Mouse (Mus musculus) MEL (cell line): Measurements from ENCODE around the gene Serpinb9. TPM values are rescaled to one million over a fixed set of nuclear protein-coding genes. Genes with fewer than 3 reads are reported as not detected.

ENCODE experiments used
- DNase-seq: peaks from one replicate; pipeline ENCODE4 v3.0.0; 2011; ENCODE audit warnings: low read depth, low spot score
- H3K27ac ChIP-seq: 2 replicates; pipeline ENCODE4 v1.5.1; 2012; ENCODE audit warnings: low read depth, mild to moderate bottlenecking, control low read depth, low read length, moderate library complexity; ENCODE audit not compliant: control insufficient read depth
- H3K27me3 ChIP-seq, 2 experiments: fragments of 150-350 bp in 1 of 2; sonication (generic) in 1 of 2; 2 replicates each; pipeline ENCODE4 v1.6.1; 2012; ENCODE audit warnings: low read length in 2 of 2, mild to moderate bottlenecking in 2 of 2, improper control_type of control experiment in 1 of 2, moderate library complexity in 1 of 2; ENCODE audit not compliant: insufficient read depth in 2 of 2, control insufficient read depth in 1 of 2
- H3K36me3 ChIP-seq, 2 experiments: 2 replicates each; pipeline ENCODE4 v1.6.1; 2012 to 2014; ENCODE audit warnings: low read length in 2 of 2, improper control_type of control experiment in 1 of 2, inconsistent platforms in 1 of 2, mild to moderate bottlenecking in 1 of 2; ENCODE audit not compliant: insufficient read depth in 2 of 2, control insufficient read depth in 1 of 2
- H3K4me1 ChIP-seq, 2 experiments: fragments of 150-350 bp in 1 of 2; sonication (generic) in 1 of 2; 2 replicates each; pipeline ENCODE4 v1.6.1; 2012; ENCODE audit warnings: low read length in 2 of 2, improper control_type of control experiment in 1 of 2, mild to moderate bottlenecking in 1 of 2; ENCODE audit not compliant: insufficient read depth in 2 of 2, control insufficient read depth in 1 of 2
- H3K4me3 ChIP-seq, 2 experiments: fragments of 150-350 bp in 1 of 2; sonication (generic) in 1 of 2; 2 replicates each; pipeline ENCODE4 v1.5.1; 2012; ENCODE audit warnings: low read depth in 2 of 2, low read length in 2 of 2, mild to moderate bottlenecking in 2 of 2, moderate library complexity in 2 of 2, control low read depth in 1 of 2, improper control_type of control experiment in 1 of 2; ENCODE audit not compliant: control insufficient read depth in 1 of 2, insufficient read depth in 1 of 2
- H3K79me2 ChIP-seq: 2 replicates; pipeline ENCODE4 v1.6.1; 2012; ENCODE audit warnings: mild to moderate bottlenecking, low read length, moderate library complexity; ENCODE audit not compliant: control insufficient read depth, poor library complexity, insufficient read depth
- H3K9ac ChIP-seq: 2 replicates; pipeline ENCODE4 v1.6.1; 2012; ENCODE audit warnings: low read depth, mild to moderate bottlenecking, control low read depth, low read length, moderate library complexity; ENCODE audit not compliant: control insufficient read depth, poor library complexity, severe bottlenecking
- H3K9me3 ChIP-seq: fragments of 150-350 bp; sonication (generic); replicated peaks from 2 replicates; pipeline ENCODE4 v1.6.1; 2012; ENCODE audit warnings: mild to moderate bottlenecking, low read length, improper control_type of control experiment, moderate library complexity; ENCODE audit not compliant: insufficient read depth
- CHD1 ChIP-seq: IDR thresholded peaks from 2 replicates; pipeline ENCODE4 v1.6.1; 2012; ENCODE audit warnings: low read depth, mild to moderate bottlenecking, inconsistent platforms, low read length, improper control_type of control experiment
- CHD2 ChIP-seq: IDR thresholded peaks from 2 replicates; pipeline ENCODE4 v1.6.1; 2011; ENCODE audit warnings: low read length, improper control_type of control experiment
- CTCF ChIP-seq, 3 experiments: IDR thresholded peaks in 2 of 3; conservative IDR thresholded peaks in 1 of 3; 2 replicates each; pipeline ENCODE4 v1.5.1; 2011 to 2012; ENCODE audit warnings: low read length in 3 of 3, low read depth in 2 of 3, mild to moderate bottlenecking in 2 of 3, improper control_type of control experiment in 1 of 3, inconsistent platforms in 1 of 3, mixed read lengths in 1 of 3, moderate library complexity in 1 of 3; ENCODE audit not compliant: control insufficient read depth in 1 of 3, insufficient read depth in 1 of 3, poor library complexity in 1 of 3, severe bottlenecking in 1 of 3
- ETS1 ChIP-seq: IDR thresholded peaks from 2 replicates; pipeline ENCODE4 v1.6.1; 2012; ENCODE audit warnings: low read depth, mild to moderate bottlenecking, inconsistent platforms, low read length, improper control_type of control experiment, moderate library complexity
- GABPA ChIP-seq: IDR thresholded peaks from 2 replicates; pipeline ENCODE4 v1.6.1; 2012; ENCODE audit warnings: low read depth, mild to moderate bottlenecking, inconsistent platforms, low read length, improper control_type of control experiment, moderate library complexity
- GATA1 ChIP-seq: IDR thresholded peaks from 2 replicates; pipeline ENCODE4 v1.6.1; 2011; ENCODE audit warnings: low read depth, low read length, improper control_type of control experiment
- HCFC1 ChIP-seq: IDR thresholded peaks from 2 replicates; pipeline ENCODE4 v1.6.1; 2012; ENCODE audit warnings: low read depth, mild to moderate bottlenecking, inconsistent platforms, low read length, improper control_type of control experiment, moderate library complexity
- JUND ChIP-seq: IDR thresholded peaks from 2 replicates; pipeline ENCODE4 v1.6.1; 2011; ENCODE audit warnings: low read depth, mild to moderate bottlenecking, improper control_type of control experiment, low read length
- KAT2A ChIP-seq: conservative IDR thresholded peaks from 2 replicates; pipeline ENCODE4 v1.6.1; 2012; ENCODE audit warnings: low read depth, low read length, improper control_type of control experiment, inconsistent platforms
- MAX ChIP-seq: IDR thresholded peaks from 2 replicates; pipeline ENCODE4 v1.6.1; 2011; ENCODE audit warnings: low read length, improper control_type of control experiment
- MEF2A ChIP-seq: IDR thresholded peaks from 2 replicates; pipeline ENCODE4 v1.6.1; 2014; ENCODE audit warnings: low read depth, mild to moderate bottlenecking, inconsistent platforms, low read length, improper control_type of control experiment; ENCODE audit not compliant: poor library complexity, insufficient replicate concordance, severe bottlenecking; ENCODE audit errors: extremely low read depth
- MYB ChIP-seq: IDR thresholded peaks from 2 replicates; pipeline ENCODE4 v1.6.1; 2011; ENCODE audit warnings: mild to moderate bottlenecking, low read depth, low read length, improper control_type of control experiment
- MYC ChIP-seq: IDR thresholded peaks from 2 replicates; pipeline ENCODE4 v1.6.1; 2011; ENCODE audit warnings: low read depth, mild to moderate bottlenecking, low read length, improper control_type of control experiment, moderate library complexity
- NELFE ChIP-seq: IDR thresholded peaks from 2 replicates; pipeline ENCODE4 v1.6.1; 2011; ENCODE audit warnings: low read depth, low read length, improper control_type of control experiment
- NRF1 ChIP-seq: IDR thresholded peaks from 2 replicates; pipeline ENCODE4 v1.6.1; 2014; ENCODE audit warnings: low read depth, mild to moderate bottlenecking, inconsistent platforms, low read length, improper control_type of control experiment, moderate library complexity; ENCODE audit not compliant: poor library complexity, insufficient read depth, severe bottlenecking
- POLR2A ChIP-seq, 2 experiments: IDR thresholded peaks; 2 replicates each; pipeline ENCODE4 v1.6.1; 2011 to 2012; ENCODE audit warnings: low read length in 2 of 2, mild to moderate bottlenecking in 2 of 2, control low read depth in 1 of 2, improper control_type of control experiment in 1 of 2, low read depth in 1 of 2, moderate library complexity in 1 of 2; ENCODE audit not compliant: control insufficient read depth in 1 of 2, insufficient read depth in 1 of 2, poor library complexity in 1 of 2
- POLR2AphosphoS2 ChIP-seq: IDR thresholded peaks from 2 replicates; pipeline ENCODE4 v1.6.1; 2011; ENCODE audit warnings: low read length, improper control_type of control experiment
- POLR2AphosphoS5 ChIP-seq: IDR thresholded peaks from 2 replicates; pipeline ENCODE4 v1.6.1; 2012; ENCODE audit warnings: low read depth, borderline replicate concordance, mild to moderate bottlenecking, inconsistent platforms, low read length, moderate library complexity, mixed read lengths
- RAD21 ChIP-seq: IDR thresholded peaks from 2 replicates; pipeline ENCODE4 v1.6.1; 2011; ENCODE audit warnings: mild to moderate bottlenecking, low read depth, low read length, improper control_type of control experiment
- RCOR1 ChIP-seq: IDR thresholded peaks from 2 replicates; pipeline ENCODE4 v1.6.1; 2012; ENCODE audit warnings: low read depth, mild to moderate bottlenecking, inconsistent platforms, low read length, improper control_type of control experiment
- TAL1 ChIP-seq: IDR thresholded peaks from 2 replicates; pipeline ENCODE4 v1.6.1; 2012; ENCODE audit warnings: mild to moderate bottlenecking, inconsistent platforms, low read length, moderate library complexity, mixed read lengths
- TCF12 ChIP-seq: IDR thresholded peaks from 2 replicates; pipeline ENCODE4 v1.6.1; 2014; ENCODE audit warnings: low read depth, mild to moderate bottlenecking, inconsistent platforms, low read length, improper control_type of control experiment, moderate library complexity
- UBTF ChIP-seq: IDR thresholded peaks from 2 replicates; pipeline ENCODE4 v1.6.1; 2012; ENCODE audit warnings: low read depth, mild to moderate bottlenecking, inconsistent platforms, low read length, improper control_type of control experiment, moderate library complexity, borderline replicate concordance; ENCODE audit not compliant: insufficient read depth
- USF1 ChIP-seq: IDR thresholded peaks from 2 replicates; pipeline ENCODE4 v1.6.1; 2014; ENCODE audit warnings: low read depth, mild to moderate bottlenecking, inconsistent platforms, low read length, improper control_type of control experiment, moderate library complexity
- ZC3H11A ChIP-seq: IDR thresholded peaks from 2 replicates; pipeline ENCODE4 v1.6.1; 2012; ENCODE audit warnings: low read depth, mild to moderate bottlenecking, inconsistent platforms, low read length, improper control_type of control experiment
- ZKSCAN1 ChIP-seq: IDR thresholded peaks from 2 replicates; pipeline ENCODE4 v1.6.1; 2012; ENCODE audit warnings: low read depth, mild to moderate bottlenecking, inconsistent platforms, low read length, improper control_type of control experiment, moderate library complexity
- polyA plus RNA-seq, 2 experiments: library from polyadenylated mRNA; stranded (reverse) in 1 of 2; unstranded in 1 of 2; fragments of >175 nt in 1 of 2; fragments of >200 nt in 1 of 2; gene quantifications; 2 replicates each; pipeline versions ENCODE4 v1.2.1 to v1.2.4; 2012; ENCODE audit warnings: low replicate concordance in 2 of 2, low read depth in 1 of 2; ENCODE audit not compliant: insufficient read length in 2 of 2, insufficient read depth in 1 of 2, missing spikeins in 1 of 2
- total RNA-seq: library from RNA; depleted of rRNA; stranded (reverse); fragments of 300-350 nt; gene quantifications from 2 replicates; pipeline ENCODE4 v1.2.3, GENCODE M21; 2012

Gene Serpinb9
- total and polyA plus RNA-seq, 3 experiments: 1.6 to 2.9 TPM; not detected in 1

DNA sequence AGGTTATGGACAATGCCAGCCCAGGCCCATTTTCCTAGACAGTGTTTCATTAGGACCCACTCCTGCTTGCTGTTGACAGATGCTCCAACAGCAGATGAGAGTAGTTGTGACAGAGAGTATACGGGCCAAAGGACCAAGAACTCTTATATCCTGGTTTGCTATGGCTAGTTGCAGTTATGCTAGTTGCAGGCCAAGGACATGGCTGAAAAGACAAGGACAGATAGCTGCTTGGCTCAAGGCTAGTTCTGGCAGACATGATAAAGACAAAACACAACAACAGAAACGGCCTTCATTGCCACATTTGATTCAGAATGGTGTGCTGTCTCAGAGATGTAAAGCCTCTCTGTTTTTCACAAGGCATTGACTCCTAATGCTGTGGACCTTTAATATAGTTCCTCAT lies 27.3 kb upstream of the Serpinb9 start:
- Histone ChIP-seq H3K27me3 (no peaks in the 10 kb centered on the region), H3K27ac (no peak overlapping the region), H3K79me2 (no peaks in the 10 kb centered on the region), H3K4me3 (no peak overlapping the region), H3K9me3 (no peaks in the 10 kb centered on the region), H3K4me1 (peaks cover 0 to 7% of the 10 kb centered on the region in 2 experiments; a peak in 1 of 4 replicates), H3K36me3 (no peaks in the 10 kb centered on the region), H3K9ac (no peak overlapping the region)
- no peak for DNase-seq
- TF ChIP-seq MYC (no peak), ZKSCAN1 (no peak), TCF12 (no peak), POLR2AphosphoS5 (no peak), KAT2A (no peak), CHD2 (no peak), TAL1 (no peak)

DNA sequence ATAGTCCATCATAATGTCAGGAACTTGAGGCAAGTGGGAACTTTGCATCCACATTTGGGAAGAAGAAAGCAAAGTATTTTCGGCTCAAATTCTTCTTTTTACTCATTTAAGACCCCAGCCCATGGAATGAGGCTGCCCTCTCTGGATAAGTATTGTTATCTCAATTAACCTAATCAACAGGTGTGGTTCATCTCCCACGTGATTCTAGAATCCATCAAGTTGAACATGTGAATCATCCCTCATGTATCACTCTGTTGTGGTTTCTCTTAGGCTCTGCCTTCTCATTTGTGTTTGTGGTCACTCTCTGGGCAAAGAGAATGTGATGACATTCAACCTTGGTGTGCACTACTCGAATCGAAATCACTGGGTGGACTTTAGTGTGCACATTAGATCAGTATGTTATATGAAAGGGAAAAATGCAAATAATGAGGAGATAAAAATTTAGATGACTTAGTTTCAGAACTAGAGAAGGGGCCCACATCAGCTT lies 20.5 kb upstream of the Serpinb9 start:
- H3K27me3 ChIP-seq: no peaks in the 10 kb centered on the region
- DNase-seq: no peak
- no peaks in the 10 kb centered on the region for H3K79me2 ChIP-seq
- H3K4me3 ChIP-seq: no peak overlapping the region
- H3K36me3 ChIP-seq: peaks cover 0 to 4% of the 10 kb centered on the region in 2 experiments; a peak in 2 of 4 replicates
- H3K9me3 ChIP-seq: no peaks in the 10 kb centered on the region
- no peak overlapping the region for H3K9ac ChIP-seq
- peaks cover 5 to 15% of the 10 kb centered on the region in 2 experiments for H3K4me1 ChIP-seq
- H3K27ac ChIP-seq: no peak overlapping the region
- TF ChIP-seq MEF2A: no peak
- TF ChIP-seq USF1: peak; percentile 20; the same call in 1 of the 2 replicates

DNA sequence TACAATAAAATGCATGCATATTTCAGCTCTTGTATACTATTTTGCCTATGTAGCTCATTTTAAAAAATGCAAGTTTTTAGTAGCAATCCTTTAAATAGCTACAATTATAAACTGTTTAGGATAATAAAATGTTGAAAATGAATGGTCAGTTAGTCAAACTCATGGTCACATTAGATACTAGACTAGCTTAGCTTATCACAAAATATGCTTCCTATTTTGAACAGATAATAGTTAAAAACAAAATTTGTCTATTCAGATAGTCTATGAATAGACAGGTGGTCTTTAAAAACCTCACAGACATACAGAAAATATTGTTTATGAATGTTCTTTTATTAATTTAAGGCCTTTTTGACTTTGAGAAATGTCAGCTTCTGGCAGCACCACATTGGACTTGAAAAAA lies 16.8 kb upstream of the Serpinb9 start:
- Histone ChIP-seq H3K36me3 (peaks cover 0 to 4% of the 10 kb centered on the region in 2 experiments; a peak in 2 of 4 replicates), H3K9me3 (no peaks in the 10 kb centered on the region), H3K27ac (no peak overlapping the region), H3K27me3 (no peaks in the 10 kb centered on the region), H3K9ac (no peak overlapping the region), H3K4me3 (no peak overlapping the region), H3K4me1 (peaks cover 5 to 15% of the 10 kb centered on the region in 2 experiments), H3K79me2 (no peaks in the 10 kb centered on the region)
- DNase-seq: no peak
- TF ChIP-seq UBTF (no peak), HCFC1 (no peak), CHD2 (no peak), NRF1 (no peak), POLR2A (IDR thresholded peaks at IDR 0.05; ENCODE audit: control insufficient read depth in 1 of 2, insufficient read depth in 1 of 2, low read depth in 1 of 2, low read length in 2 of 2, poor library complexity in 1 of 2) (no peak), ZC3H11A (no peak), GATA1 (peak; percentile 81), TCF12 (peak; percentile 91), MYB (no peak), MAX (no peak), POLR2AphosphoS2 (no peak), ZKSCAN1 (no peak), JUND (no peak), ETS1 (peak; percentile 63), CHD1 (no peak), RAD21 (no peak), NELFE (no peak; the same call in 1 of the 2 replicates), CTCF (IDR thresholded peaks at IDR 0.05 in 2 of 3, conservative IDR thresholded peaks at IDR 0.05 in 1 of 3; ENCODE audit: control insufficient read depth in 1 of 3, insufficient read depth in 1 of 3, low read depth in 2 of 3, low read length in 3 of 3, poor library complexity in 1 of 3, severe bottlenecking in 1 of 3) (no peak), RCOR1 (no peak), GABPA (no peak)
